Mouse (Mus musculus) layer of hippocampus, adult 9-11 months (tissue): ENCODE data around the gene Prr36.
"Not testable (repeated sequence)": the region's sequence is repeated elsewhere in the genome, so short reads cannot be mapped to it uniquely, and the experiment has no call there.

ENCODE experiments used
- DNase-seq: peaks from one replicate; pipeline ENCODE4 v3.0.0; 2022

Gene Prr36

GRCm38 (mm10) chr8:4216791-4217621 is at the start of gene Prr36:
TSS of gene Prr36 (minus strand) at chr8:4217459.
- DNase-seq: peak; percentile 74

- no peak for DNase-seq
These were observed 48.1 kb upstream of the Prr36 start for GRCm38 (mm10) chr8:4265160-4265914.

- DNase-seq: no peak
These were observed 46.0 kb upstream of the Prr36 start for GRCm38 (mm10) chr8:4263105-4263791.

GRCm38 (mm10) chr8:4259805-4260170 is 42.5 kb upstream of the Prr36 start:
- no peak for DNase-seq

- DNase-seq: peak; percentile 95
These were observed 42.0 kb upstream of the Prr36 start, which contains the start of gene Ctxn1 for GRCm38 (mm10) chr8:4259125-4259804. TSS of gene Ctxn1 (minus strand) at chr8:4259274.

- no peak for DNase-seq
These were observed 41.4 kb upstream of the Prr36 start for GRCm38 (mm10) chr8:4258678-4259077.

GRCm38 (mm10) chr8:4258233-4258632 is 41.0 kb upstream of the Prr36 start:
- DNase-seq: peak; percentile 83

- no peak for DNase-seq
These were observed 40.1 kb upstream of the Prr36 start for GRCm38 (mm10) chr8:4257350-4257749.

- DNase-seq: peak; percentile 94
These were observed 39.7 kb upstream of the Prr36 start for GRCm38 (mm10) chr8:4256911-4257310.

- DNase-seq: not testable (repeated sequence)
These were observed 38.2 kb upstream of the Prr36 start for GRCm38 (mm10) chr8:4255471-4255870.

GRCm38 (mm10) chr8:4254001-4254400 is 36.7 kb upstream of the Prr36 start:
- DNase-seq: peak; percentile 76

- peak; percentile 95 for DNase-seq
These were observed 35.9 kb upstream of the Prr36 start, which contains the start of gene Snapc2 for GRCm38 (mm10) chr8:4252934-4253841. TSS of gene Snapc2 (plus strand) at chr8:4253080.

- DNase-seq: no peak
These were observed 35.0 kb upstream of the Prr36 start for GRCm38 (mm10) chr8:4252116-4252760.

GRCm38 (mm10) chr8:4250306-4250970 is 33.2 kb upstream of the Prr36 start:
- DNase-seq: peak; percentile 84

GRCm38 (mm10) chr8:4249213-4249612 is 32.0 kb upstream of the Prr36 start:
- no peak for DNase-seq

GRCm38 (mm10) chr8:4247951-4248540 is 30.8 kb upstream of the Prr36 start, which contains the start of gene Tgfbr3l:
TSS of gene Tgfbr3l (plus strand) at chr8:4248214.
- no peak for DNase-seq

GRCm38 (mm10) chr8:4247241-4247640 is 30.0 kb upstream of the Prr36 start:
- no peak for DNase-seq

GRCm38 (mm10) chr8:4245737-4246136 is 28.5 kb upstream of the Prr36 start:
- no peak for DNase-seq

- DNase-seq: no peak
These were observed 27.8 kb upstream of the Prr36 start for GRCm38 (mm10) chr8:4245061-4245460.
